Mouse (Mus musculus) midbrain, embryonic 11.5 days (tissue): ENCODE measurements around the gene Colca2. TPM values are rescaled to one million over a fixed set of nuclear protein-coding genes. Genes with fewer than 3 reads are reported as not detected.
A peak's percentile ranks its signal among the peaks of the same experiment; 100 is the strongest.

Source experiments
- ATAC-seq: fragments of 200-750 bp; cut with Nextera tagmentation; 2 replicates; pipeline ENCODE4 v1.8.0; 2017; ENCODE audit warnings: moderate TSS enrichment, moderate library complexity; ENCODE audit not compliant: low FRiP score
- DNase-seq: peaks from one replicate; pipeline ENCODE4 v3.0.0; 2015; ENCODE audit warnings: low spot score; ENCODE audit errors: missing footprints
- H3K27ac ChIP-seq: fragments of 300-500 bp; sonication (generic); 2 replicates; pipeline ENCODE4 v1.5.1; 2014; ENCODE audit warnings: low read depth, low read length
- H3K27me3 ChIP-seq: fragments of 300-500 bp; sonication (generic); 2 replicates; pipeline ENCODE4 v1.6.1; 2014; ENCODE audit warnings: mild to moderate bottlenecking, low read length, moderate library complexity, mixed read lengths; ENCODE audit not compliant: control insufficient read depth, insufficient read depth
- H3K36me3 ChIP-seq: fragments of 300-500 bp; sonication (generic); 2 replicates; pipeline ENCODE4 v1.6.1; 2014; ENCODE audit warnings: mild to moderate bottlenecking, low read length, moderate library complexity, mixed read lengths; ENCODE audit not compliant: control insufficient read depth, insufficient read depth
- H3K4me1 ChIP-seq: fragments of 300-500 bp; sonication (generic); 2 replicates; pipeline ENCODE4 v1.6.1; 2014; ENCODE audit warnings: low read length; ENCODE audit not compliant: control insufficient read depth, insufficient read depth
- H3K4me2 ChIP-seq: fragments of 300-500 bp; sonication (generic); 2 replicates; pipeline ENCODE4 v1.6.1; 2014; ENCODE audit warnings: mild to moderate bottlenecking, moderate library complexity
- H3K4me3 ChIP-seq: fragments of 300-500 bp; sonication (generic); 2 replicates; pipeline ENCODE4 v1.5.1; 2014; ENCODE audit warnings: low read depth, low read length
- H3K9ac ChIP-seq: fragments of 300-500 bp; sonication (generic); 2 replicates; pipeline ENCODE4 v1.6.1; 2014; ENCODE audit warnings: low read length
- H3K9me3 ChIP-seq: fragments of 300-500 bp; sonication (generic); 2 replicates; pipeline ENCODE4 v1.6.1; 2016; ENCODE audit warnings: low read length; ENCODE audit not compliant: control insufficient read depth
- WGBS: fragments of 180-500 bp; shearing (Covaris S2); extraction: QIAGEN DNeasy Blood & Tissue Kit; methylation state at CpG from one replicate; pipeline ENCODE4 v1.1.7; 2014; 5-methylcytosine and 5-hydroxymethylcytosine counted together
- polyA plus RNA-seq: library from polyadenylated mRNA; unstranded; fragments of >200 nt; fragmentation: Nextera tagmentation; extraction: Ambion mirVana; gene quantifications from 2 replicates; pipeline ENCODE4 v1.2.1, GENCODE M21; 2014

The Colca2 gene
- polyA plus RNA-seq, 1 experiment from 2014 or later, result 1.1 TPM

- Histone ChIP-seq H3K27me3 (no peaks in the 10 kb centered on the region), H3K9me3 (no peaks in the 10 kb centered on the region), H3K4me3 (no peak overlapping the region), H3K9ac (no peak overlapping the region), H3K4me1 (no peaks in the 10 kb centered on the region), H3K4me2 (no peak overlapping the region), H3K36me3 (no peaks in the 10 kb centered on the region), H3K27ac (no peak overlapping the region)
- DNase-seq, result no peak
- 75% methylated on average over 18 of the region's 18 CpGs for WGBS
- no peak for ATAC-seq
Observed at GRCm38 (mm10) chr9:51312554-51313317, 34.4 kb upstream of the Colca2 start.

DNA sequence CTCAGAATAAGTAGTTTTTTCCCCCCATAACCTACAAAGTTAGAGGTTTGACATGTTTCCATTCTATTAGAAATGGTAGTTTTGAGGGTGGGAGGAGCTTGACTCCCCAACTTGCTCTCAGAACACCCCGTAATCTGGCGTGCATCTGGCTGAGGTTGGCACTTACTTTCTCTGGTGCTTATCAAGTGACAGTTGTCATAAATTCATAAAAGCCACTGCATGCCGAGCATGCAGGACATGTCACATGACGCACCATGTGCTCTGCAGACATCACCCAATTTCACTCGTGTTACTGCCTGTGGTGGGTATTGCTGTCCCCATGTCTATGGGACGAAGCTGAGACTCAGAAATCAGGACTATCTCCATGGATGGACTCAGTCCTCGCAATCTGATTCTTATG, 32.1 kb upstream of the Colca2 start:
- Histone ChIP-seq H3K4me2 (no peak overlapping the region), H3K9ac (no peak overlapping the region), H3K27ac (no peak overlapping the region), H3K4me3 (no peak overlapping the region), H3K4me1 (no peaks in the 10 kb centered on the region), H3K27me3 (no peaks in the 10 kb centered on the region), H3K36me3 (no peaks in the 10 kb centered on the region), H3K9me3 (no peaks in the 10 kb centered on the region)
- DNase-seq (no peak), ATAC-seq (no peak)
- 91% methylated on average over 7 of the region's 7 CpGs for WGBS

DNA sequence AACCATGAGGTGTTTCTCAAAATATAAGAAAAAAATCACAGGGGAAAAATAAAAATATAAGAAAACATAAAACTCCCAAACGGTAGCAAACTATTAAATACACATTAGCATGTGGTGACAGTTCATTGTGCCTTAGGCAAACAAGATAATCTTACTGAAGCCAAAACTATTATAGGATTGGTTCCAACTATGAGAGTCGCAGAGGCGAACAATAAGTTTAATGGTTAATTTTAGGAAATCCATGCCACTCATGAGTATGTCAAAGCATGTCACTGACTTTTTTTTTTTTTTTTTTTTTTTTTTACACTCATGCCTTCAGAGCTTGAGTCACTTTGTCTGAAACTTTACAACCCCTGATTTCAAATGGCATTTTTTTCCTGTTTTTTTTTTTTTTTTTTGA, 28.0 kb upstream of the Colca2 start:
- Histone ChIP-seq H3K4me3 (no peak overlapping the region), H3K4me1 (no peaks in the 10 kb centered on the region), H3K27ac (no peak overlapping the region), H3K36me3 (no peaks in the 10 kb centered on the region), H3K27me3 (no peaks in the 10 kb centered on the region), H3K9me3 (no peaks in the 10 kb centered on the region), H3K4me2 (no peak overlapping the region), H3K9ac (no peak overlapping the region)
- DNase-seq (no peak), ATAC-seq (no peak)
- 88% methylated on average over 3 of the region's 3 CpGs for WGBS

- no peak for DNase-seq
- no peaks in the 10 kb centered on the region for H3K36me3 ChIP-seq
- ATAC-seq, result no peak
Observed at GRCm38 (mm10) chr9:51305146-51305545, 26.8 kb upstream of the Colca2 start.

DNA sequence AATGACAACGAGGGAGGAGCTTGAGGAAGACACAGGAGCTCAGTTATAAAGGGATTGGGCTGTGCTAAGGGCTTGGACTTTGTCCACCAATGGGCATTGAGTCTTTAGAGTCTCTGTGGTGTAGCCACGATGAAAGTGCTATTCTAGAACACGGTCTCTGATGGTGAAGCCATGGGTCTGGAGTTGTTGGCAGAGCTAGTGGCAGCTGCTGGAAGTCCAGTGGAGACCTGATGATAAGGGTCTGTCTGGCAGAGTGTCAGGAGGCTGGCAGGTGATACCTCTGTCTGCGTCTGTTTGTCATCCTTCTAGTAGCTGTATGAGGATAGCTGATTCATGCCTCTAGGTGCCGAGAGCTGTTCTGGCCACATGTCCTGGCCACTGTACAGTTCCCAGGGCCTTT, 25.6 kb upstream of the Colca2 start:
- no peak for DNase-seq
- Histone ChIP-seq H3K4me3 (no peak overlapping the region), H3K4me2 (no peak overlapping the region), H3K27me3 (no peaks in the 10 kb centered on the region), H3K36me3 (no peaks in the 10 kb centered on the region), H3K9me3 (no peaks in the 10 kb centered on the region), H3K4me1 (no peaks in the 10 kb centered on the region), H3K9ac (no peak overlapping the region), H3K27ac (no peak overlapping the region)
- 86% methylated on average over 5 of the region's 5 CpGs for WGBS
- no peak for ATAC-seq

More at GRCm38 (mm10) chr9:51305146-51305545, 26.8 kb upstream of the Colca2 start:
- Histone ChIP-seq H3K4me2 (no peak overlapping the region), H3K9me3 (no peaks in the 10 kb centered on the region), H3K4me3 (no peak overlapping the region), H3K27ac (no peak overlapping the region), H3K9ac (no peak overlapping the region), H3K27me3 (no peaks in the 10 kb centered on the region), H3K4me1 (no peaks in the 10 kb centered on the region)
- WGBS, result 79% methylated on average over 3 of the region's 3 CpGs

DNA sequence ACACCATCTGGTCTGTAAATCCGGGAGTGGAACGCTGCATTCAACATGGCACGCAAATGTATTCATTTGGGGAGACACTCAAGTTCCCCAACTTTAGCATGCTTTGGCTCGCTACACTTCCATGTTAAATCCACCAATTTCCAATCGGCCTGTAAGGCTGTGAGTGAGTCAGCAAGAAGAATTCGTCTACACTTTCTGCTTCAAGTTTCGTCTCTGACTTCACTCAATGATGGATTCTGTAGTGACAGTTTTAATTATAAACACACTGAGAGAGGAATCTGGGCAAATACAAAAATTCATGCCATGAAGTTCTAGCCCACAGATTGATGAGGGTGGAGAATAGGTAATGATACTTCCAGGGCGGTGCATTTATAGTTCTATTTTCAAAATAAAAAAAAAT, 15.2 kb upstream of the Colca2 start:
- Histone ChIP-seq H3K4me3 (no peak overlapping the region), H3K4me1 (no peaks in the 10 kb centered on the region), H3K36me3 (no peaks in the 10 kb centered on the region), H3K27me3 (no peaks in the 10 kb centered on the region), H3K9ac (no peak overlapping the region), H3K9me3 (no peaks in the 10 kb centered on the region), H3K4me2 (no peak overlapping the region), H3K27ac (no peak overlapping the region)
- DNase-seq, result no peak
- WGBS, result 81% methylated on average over 8 of the region's 8 CpGs
- ATAC-seq, result no peak

DNA sequence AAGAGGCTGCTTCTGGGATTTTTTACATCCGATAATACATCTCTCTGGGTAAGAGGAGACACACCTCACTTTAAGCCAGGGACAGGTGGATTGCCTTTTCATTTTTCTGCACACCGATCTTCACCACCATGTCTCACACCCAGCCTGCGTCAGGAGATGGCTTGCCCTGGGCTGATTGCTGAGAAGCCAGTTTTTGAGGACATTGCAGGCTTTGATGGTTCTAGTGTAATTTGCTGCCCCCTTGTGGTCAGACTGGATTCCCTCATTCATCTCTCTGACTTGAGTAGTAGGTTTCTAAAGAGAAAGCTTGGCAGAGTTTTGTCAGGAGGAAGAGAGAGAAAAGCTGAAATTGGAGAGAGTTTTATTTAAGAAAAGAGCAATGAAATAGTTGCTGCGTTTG, 14.3 kb upstream of the Colca2 start:
- no peak overlapping the region for H3K9ac ChIP-seq
- H3K4me2 ChIP-seq, result no peak overlapping the region
- ATAC-seq (peak; percentile 48; the same call in 1 of the 2 replicates), DNase-seq (peak; percentile 97)
- H3K4me3 ChIP-seq, result no peak overlapping the region
- H3K4me1 ChIP-seq, result no peaks in the 10 kb centered on the region
- no peaks in the 10 kb centered on the region for H3K9me3 ChIP-seq
- WGBS, result 38% methylated on average over 4 of the region's 4 CpGs
- no peaks in the 10 kb centered on the region for H3K27me3 ChIP-seq
- no peaks in the 10 kb centered on the region for H3K36me3 ChIP-seq
- no peak overlapping the region for H3K27ac ChIP-seq

DNA sequence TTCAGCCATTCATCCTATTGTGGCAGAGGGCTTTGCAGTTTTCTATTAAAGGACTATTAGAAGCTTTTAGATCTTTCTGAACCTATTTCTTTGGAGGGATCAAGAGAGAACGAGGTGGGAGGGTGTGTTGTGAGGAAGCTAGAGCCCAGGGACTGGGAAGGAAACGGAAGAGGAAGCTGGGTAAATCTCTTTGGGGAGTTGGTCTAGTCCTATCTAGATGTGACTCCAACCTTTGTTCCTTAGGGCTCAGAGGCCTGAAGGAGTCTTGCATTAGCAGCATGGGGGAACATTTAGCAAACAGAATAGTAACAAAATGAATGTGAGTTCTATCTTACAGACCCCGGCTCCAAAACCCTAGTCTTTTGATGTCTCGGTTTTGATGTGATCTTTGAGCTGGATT, 12.6 kb upstream of the Colca2 start:
- H3K9me3 ChIP-seq, result no peaks in the 10 kb centered on the region
- no peaks in the 10 kb centered on the region for H3K4me1 ChIP-seq
- ATAC-seq (no peak), DNase-seq (no peak)
- H3K27ac ChIP-seq, result no peak overlapping the region
- no peaks in the 10 kb centered on the region for H3K27me3 ChIP-seq
- H3K36me3 ChIP-seq, result no peaks in the 10 kb centered on the region
- no peak overlapping the region for H3K4me2 ChIP-seq
- no peak overlapping the region for H3K4me3 ChIP-seq
- 73% methylated on average over 4 of the region's 4 CpGs for WGBS
- no peak overlapping the region for H3K9ac ChIP-seq

DNA sequence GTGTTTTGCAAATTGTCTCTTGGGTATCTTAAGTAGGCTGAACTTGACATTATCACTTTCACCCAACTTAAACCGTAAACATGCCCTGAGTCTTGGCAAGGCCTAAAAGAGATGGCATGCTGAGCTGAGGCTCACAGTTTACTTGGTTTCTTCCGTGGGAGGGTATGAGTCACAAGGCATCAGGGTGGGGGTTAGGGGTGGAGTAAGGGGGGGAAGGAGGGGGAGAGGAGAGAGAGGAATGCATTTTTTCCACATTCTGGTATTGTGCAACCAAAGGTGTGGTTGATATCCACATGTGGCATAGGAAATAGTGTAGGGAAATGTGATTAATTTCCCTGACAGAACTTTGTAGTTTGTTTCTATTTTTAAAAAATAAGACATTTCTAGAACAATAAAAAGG, 7.7 kb upstream of the Colca2 start:
- Histone ChIP-seq H3K27me3 (no peaks in the 10 kb centered on the region), H3K4me1 (no peaks in the 10 kb centered on the region), H3K27ac (no peak overlapping the region), H3K36me3 (no peaks in the 10 kb centered on the region), H3K9me3 (no peaks in the 10 kb centered on the region), H3K4me3 (no peak overlapping the region), H3K9ac (no peak overlapping the region), H3K4me2 (no peak overlapping the region)
- no peak for DNase-seq
- WGBS, result 75% methylated on average over 2 of the region's 2 CpGs
- ATAC-seq, result no peak
